Mouse (Mus musculus) midbrain, postnatal 0 days (tissue): ENCODE measurements around the gene F13b. TPM values are rescaled to one million over a fixed set of nuclear protein-coding genes. Genes with fewer than 3 reads are reported as not detected.

Experiments
- ATAC-seq: fragments of 200-750 bp; cut with Nextera tagmentation; 2 replicates; pipeline ENCODE4 v1.8.0; 2017; ENCODE audit warnings: moderate number of reproducible peaks, mild to moderate bottlenecking, moderate TSS enrichment, moderate library complexity; ENCODE audit not compliant: low FRiP score
- DNase-seq: peaks from one replicate; pipeline ENCODE4 v3.0.0-alpha.2; 2015; ENCODE audit warnings: low spot score
- H3K27ac ChIP-seq: fragments of 300-500 bp; sonication (generic); 2 replicates; pipeline ENCODE4 v1.5.1; 2014; ENCODE audit warnings: low read depth, mild to moderate bottlenecking, low read length, mixed read lengths
- H3K27me3 ChIP-seq: fragments of 300-500 bp; sonication (generic); 2 replicates; pipeline ENCODE4 v1.6.1; 2014; ENCODE audit warnings: low read length, control low read depth, mixed read lengths; ENCODE audit not compliant: insufficient read depth
- H3K36me3 ChIP-seq: fragments of 300-500 bp; sonication (generic); 2 replicates; pipeline ENCODE4 v1.6.1; 2014; ENCODE audit warnings: low read length, control low read depth, mixed read lengths; ENCODE audit not compliant: insufficient read depth
- H3K4me1 ChIP-seq: fragments of 300-500 bp; sonication (generic); 2 replicates; pipeline ENCODE4 v1.6.1; 2014; ENCODE audit warnings: mild to moderate bottlenecking, control low read depth, antibody characterized with exemption, low read length, mixed read lengths; ENCODE audit not compliant: insufficient read depth
- H3K4me2 ChIP-seq: fragments of 300-500 bp; sonication (generic); 2 replicates; pipeline ENCODE4 v1.6.1; 2014; ENCODE audit warnings: low read depth, mild to moderate bottlenecking, low read length, mixed read lengths; ENCODE audit not compliant: poor library complexity, severe bottlenecking
- H3K4me3 ChIP-seq: fragments of 300-500 bp; sonication (generic); 2 replicates; pipeline ENCODE4 v1.5.1; 2014; ENCODE audit warnings: low read depth, mild to moderate bottlenecking, low read length, moderate library complexity
- H3K9ac ChIP-seq: fragments of 300-500 bp; sonication (generic); replicated peaks from 2 replicates; pipeline ENCODE4 v1.6.1; 2014; ENCODE audit warnings: mild to moderate bottlenecking, low read length, moderate library complexity, mixed read lengths; ENCODE audit not compliant: poor library complexity, severe bottlenecking
- H3K9me3 ChIP-seq: fragments of 300-500 bp; sonication (generic); 2 replicates; pipeline ENCODE4 v1.6.1; 2016; ENCODE audit warnings: low read length, control low read depth
- CTCF ChIP-seq: IDR thresholded peaks from 2 replicates; pipeline ENCODE4 v1.5.1; 2016; ENCODE audit warnings: antibody characterized with exemption, mild to moderate bottlenecking
- WGBS: fragments of 180-500 bp; shearing (Covaris S2); extraction: QIAGEN DNeasy Blood & Tissue Kit; methylation state at CpG from one replicate; pipeline ENCODE4 v1.1.7; 2014; 5-methylcytosine and 5-hydroxymethylcytosine counted together
- polyA plus RNA-seq: library from polyadenylated mRNA; unstranded; fragments of >200 nt; fragmentation: Nextera tagmentation; extraction: Ambion mirVana; gene quantifications from 2 replicates; pipeline ENCODE4 v1.2.1, GENCODE M21; 2015
- total RNA-seq: library from RNA; depleted of rRNA; stranded (reverse); fragments of >200 nt; gene quantifications from 2 replicates; pipeline ENCODE4 v1.2.3, GENCODE M21; 2014; rRNA removed

F13b gene
- total RNA-seq: not detected in 2 replicates
- not detected in 2 replicates for polyA plus RNA-seq

GRCm38 (mm10) chr1:139501258-139501752 is at the start of gene F13b:
Gene F13b (plus strand): TSS chr1:139501702.
- Histone ChIP-seq H3K9me3 (no peaks in the 10 kb centered on the region), H3K4me2 (no peak within 1 kb of the TSS), H3K9ac (no peak within 1 kb of the TSS), H3K27me3 (no peaks in the 10 kb centered on the region), H3K4me1 (no peaks in the 10 kb centered on the region), H3K4me3 (no peak within 1 kb of the TSS), H3K27ac (no peak within 1 kb of the TSS), H3K36me3 (no peaks in the 10 kb centered on the region)
- no peak for DNase-seq
- ATAC-seq: no peak
- WGBS: 90% methylated on average over 3 of the region's 3 CpGs
- no peak for TF ChIP-seq CTCF

- Histone ChIP-seq H3K4me2 (peak within 1 kb of the TSS; percentile 96), H3K9me3 (no peaks in the 10 kb centered on the region), H3K27me3 (no peaks in the 10 kb centered on the region), H3K36me3 (peaks cover 3% of the 10 kb centered on the region; the same call in 1 of the 2 replicates), H3K4me3 (peak within 1 kb of the TSS; percentile 64), H3K9ac (no peak within 1 kb of the TSS), H3K4me1 (no peaks in the 10 kb centered on the region), H3K27ac (no peak within 1 kb of the TSS)
- TF ChIP-seq CTCF: 0 out of 2 replicates have a peak, but pooled peaks have one; percentile 4
- WGBS: under 1% methylated on average over 59 of the region's 65 CpGs
- ATAC-seq: peak; percentile 99
- peak; percentile 95 for DNase-seq
Measured at GRCm38 (mm10) chr1:139454340-139455225, 46.9 kb upstream of the F13b start, which contains the start of gene Aspm. Gene Aspm (plus strand): TSS chr1:139454772.

GRCm38 (mm10) chr1:139455226-139455869 is 46.2 kb upstream of the F13b start:
- TF ChIP-seq CTCF: no peak
- no peak overlapping the region for H3K27ac ChIP-seq
- H3K9ac ChIP-seq: no peak overlapping the region
- ATAC-seq: peak; percentile 9; the same call in 1 of the 2 replicates
- H3K4me1 ChIP-seq: no peaks in the 10 kb centered on the region
- H3K4me3 ChIP-seq: peak overlapping the region; percentile 64
- no peak for DNase-seq
- H3K9me3 ChIP-seq: no peaks in the 10 kb centered on the region
- H3K36me3 ChIP-seq: peaks cover 3% of the 10 kb centered on the region; the same call in 1 of the 2 replicates
- no peaks in the 10 kb centered on the region for H3K27me3 ChIP-seq
- H3K4me2 ChIP-seq: peak overlapping the region; percentile 96
- WGBS: 2% methylated on average over 17 of the region's 17 CpGs

DNA sequence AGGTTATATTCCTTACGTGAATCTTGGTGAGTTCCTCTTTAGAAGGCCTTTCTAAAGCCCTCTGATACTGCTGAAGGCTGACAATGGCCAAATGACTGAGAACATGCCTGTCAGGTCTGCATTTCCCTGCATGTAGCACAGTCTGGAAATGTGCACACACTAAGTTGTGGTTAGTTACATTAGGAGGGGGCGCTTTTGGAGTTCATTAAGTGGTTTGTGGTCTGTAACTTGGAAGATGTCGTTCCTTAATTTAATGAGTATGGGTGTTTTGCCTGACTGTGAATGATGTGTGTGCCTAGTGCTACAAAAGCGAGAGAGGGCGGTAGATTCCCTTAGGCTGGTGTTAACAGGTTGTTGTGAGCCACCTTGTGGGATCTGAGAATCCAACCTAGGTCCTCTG is 40.7 kb upstream of the F13b start:
- ATAC-seq (no peak), DNase-seq (no peak)
- Histone ChIP-seq H3K36me3 (no peaks in the 10 kb centered on the region), H3K27ac (no peak overlapping the region), H3K9ac (no peak overlapping the region), H3K27me3 (no peaks in the 10 kb centered on the region), H3K4me1 (no peaks in the 10 kb centered on the region), H3K4me2 (no peak overlapping the region), H3K4me3 (no peak overlapping the region), H3K9me3 (no peaks in the 10 kb centered on the region)
- no peak for TF ChIP-seq CTCF
- 86% methylated on average over 5 of the region's 5 CpGs for WGBS

- no peaks in the 10 kb centered on the region for H3K36me3 ChIP-seq
- no peak for DNase-seq
- no peaks in the 10 kb centered on the region for H3K4me1 ChIP-seq
- H3K9ac ChIP-seq: no peak overlapping the region
- H3K27me3 ChIP-seq: no peaks in the 10 kb centered on the region
- ATAC-seq: no peak
- TF ChIP-seq CTCF: no peak
- no peak overlapping the region for H3K4me2 ChIP-seq
- 85% methylated on average over 11 of the region's 11 CpGs for WGBS
- H3K9me3 ChIP-seq: no peaks in the 10 kb centered on the region
- H3K4me3 ChIP-seq: no peak overlapping the region
- H3K27ac ChIP-seq: no peak overlapping the region
Measured at GRCm38 (mm10) chr1:139465936-139466335, 35.6 kb upstream of the F13b start.
